Mouse (Mus musculus) C3H10T1/2 (cell line): Measurements from ENCODE around the gene Snrpe. TPM values are rescaled to one million over a fixed set of nuclear protein-coding genes. Genes with fewer than 3 reads are reported as not detected.

Source experiments
- polyA plus RNA-seq, 2 experiments: library from polyadenylated mRNA; unstranded; fragments of >200 nt; fragmentation: generic; extraction: Trizol; gene quantifications; one replicate each; pipeline ENCODE4 v1.2.1; 2012; ENCODE audit warnings: missing spikeins in 2 of 2

The Snrpe gene
- 100 to 1,000 TPM; 169 to 265 TPM for polyA plus RNA-seq

DNA sequence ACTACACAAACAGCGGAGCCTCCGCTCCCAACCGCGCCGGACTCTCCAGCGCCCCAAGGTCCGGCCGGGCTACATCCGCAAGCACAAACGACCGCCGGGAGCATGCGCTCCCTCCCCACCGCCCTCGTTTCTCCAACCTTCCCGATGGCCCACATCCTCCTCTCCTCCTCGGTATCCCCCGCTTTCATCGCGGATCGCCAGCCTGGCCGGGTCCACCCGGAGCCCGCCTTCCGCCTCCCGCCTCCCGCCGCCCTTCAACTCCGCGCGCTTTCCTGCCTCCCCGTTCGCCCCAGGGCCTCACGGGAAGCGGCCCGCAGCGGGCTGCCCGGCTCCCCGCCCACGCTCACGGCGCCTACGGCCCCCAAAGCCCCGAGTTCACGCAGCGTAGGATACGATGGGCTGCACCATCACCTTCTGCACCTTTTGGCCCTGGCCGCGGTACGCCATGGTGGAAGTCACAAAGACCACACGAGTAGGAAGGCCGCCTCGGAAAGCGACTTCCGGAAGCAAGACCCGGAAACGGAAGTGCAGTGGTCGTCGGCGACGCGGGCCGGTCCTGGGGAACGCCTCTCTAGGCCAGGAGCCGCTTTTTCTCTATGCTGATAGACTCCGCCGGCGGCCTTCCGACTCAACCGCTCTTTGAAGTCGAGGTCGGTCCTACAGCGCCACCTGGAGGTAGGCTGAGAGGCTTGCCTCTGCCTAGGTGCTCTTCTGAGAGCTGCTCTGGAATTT is at the start of gene Snrpe:
Gene Snrpe, minus strand, starts transcription at position 521 of the 732 bp plus-strand sequence.

Other genes with a start within 250 kb of the Snrpe start
- under 1 TPM; 0.02 to 0.51 TPM for gene Etnk2, start 246.7 kb downstream of the Snrpe start, polyA plus RNA-seq
- under 1 TPM; 0.06 to 0.24 TPM for gene Sox13, start 185.9 kb downstream of the Snrpe start, polyA plus RNA-seq
- 1 to 10 TPM in 1 of 2 experiments, under 1 TPM in 1; 0.08 to 1.2 TPM for gene Zbed6, start 50.6 kb upstream of the Snrpe start, polyA plus RNA-seq
- gene Gm38394, start 51.0 kb upstream of the Snrpe start, polyA plus RNA-seq = under 1 TPM; 0.04 to 0.96 TPM
- not detected for gene Lax1, start 79.8 kb upstream of the Snrpe start, polyA plus RNA-seq
- gene Atp2b4, start 190.8 kb upstream of the Snrpe start, polyA plus RNA-seq = under 1 TPM; under 0.01 to 0.13 TPM